Mouse (Mus musculus): ENCODE measurements at regions not wholly inside any gene's neighbourhood (a gene's known extent, or its start where the extent isn't known, plus 50 kb on each side); places are given as distances from the start of the nearest gene placed in this dataset.

DNA sequence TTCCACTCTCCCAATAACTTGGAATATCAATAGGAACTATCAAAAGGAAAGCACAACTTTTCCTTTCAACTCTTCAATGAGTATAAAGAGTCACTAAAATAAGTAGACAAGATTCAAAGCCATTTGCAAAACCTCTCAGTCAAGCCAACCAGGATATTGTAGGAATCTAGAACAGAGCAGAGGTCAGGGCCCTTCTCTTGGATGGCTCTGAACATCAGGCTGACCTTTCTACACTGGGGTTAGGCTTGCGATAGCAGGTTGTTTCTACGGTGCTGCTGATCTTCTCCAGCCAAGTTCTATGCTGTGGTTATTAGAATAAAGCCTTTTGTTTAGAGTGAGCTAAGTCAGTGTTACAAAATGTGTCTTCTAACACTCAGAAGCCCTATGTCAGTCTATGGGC, 658.6 kb downstream of the Ofcc1 start:
- H3K4me2 ChIP-seq (ENCODE audit: low read length): no peak overlapping the region
- H3K36me3 ChIP-seq (ENCODE audit: control insufficient read depth, insufficient read depth, low read length): no peaks in the 10 kb centered on the region
- ATAC-seq (replicated peaks; ENCODE audit: low FRiP score, low TSS enrichment, low read depth): no peak

GRCm38 (mm10) chr13:39691291-39692024, 669.8 kb downstream of the Ofcc1 start:
- 75% methylated on average over 3 of the region's 3 CpGs for WGBS
- no peaks in the 10 kb centered on the region for H3K36me3 ChIP-seq (ENCODE audit: control insufficient read depth, insufficient read depth, low read length)
- no peak overlapping the region for H3K4me2 ChIP-seq (ENCODE audit: low read length)
- no peak overlapping the region for H3K27ac ChIP-seq (ENCODE audit: low read depth)
- H3K9me3 ChIP-seq (ENCODE audit: control insufficient read depth, low read length): no peaks in the 10 kb centered on the region
- ATAC-seq (replicated peaks; ENCODE audit: low FRiP score, low TSS enrichment, low read depth) (no peak), DNase-seq (ENCODE audit: low spot score) (no peak)
- H3K9ac ChIP-seq (ENCODE audit: low read length): no peak overlapping the region
- H3K4me3 ChIP-seq (ENCODE audit: low read depth, low read length): no peak overlapping the region
- H3K4me1 ChIP-seq (replicated peaks; ENCODE audit: control insufficient read depth, insufficient read depth, low read length): no peaks in the 10 kb centered on the region
- no peaks in the 10 kb centered on the region for H3K27me3 ChIP-seq (replicated peaks; ENCODE audit: control insufficient read depth, insufficient read depth, low read length)

More for the DNA sequence above, 658.6 kb downstream of the Ofcc1 start:
- DNase-seq (ENCODE audit: low spot score): no peak
- no peak overlapping the region for H3K4me3 ChIP-seq (ENCODE audit: low read depth, low read length)
- H3K9ac ChIP-seq (ENCODE audit: low read length): no peak overlapping the region
- no peaks in the 10 kb centered on the region for H3K27me3 ChIP-seq (replicated peaks; ENCODE audit: control insufficient read depth, insufficient read depth, low read length)
- H3K27ac ChIP-seq (ENCODE audit: low read depth): no peak overlapping the region
- 68% methylated on average over 2 of the region's 2 CpGs for WGBS
- H3K9me3 ChIP-seq (ENCODE audit: control insufficient read depth, low read length): no peaks in the 10 kb centered on the region
- H3K4me1 ChIP-seq (replicated peaks; ENCODE audit: control insufficient read depth, insufficient read depth, low read length): no peaks in the 10 kb centered on the region

- no peak for DNase-seq (ENCODE audit: low spot score)
- Histone ChIP-seq H3K27me3 (replicated peaks; ENCODE audit: control insufficient read depth, insufficient read depth, low read length) (no peaks in the 10 kb centered on the region), H3K9ac (ENCODE audit: low read length) (no peak overlapping the region), H3K4me3 (ENCODE audit: low read depth, low read length) (no peak overlapping the region), H3K36me3 (ENCODE audit: control insufficient read depth, insufficient read depth, low read length) (no peaks in the 10 kb centered on the region), H3K9me3 (ENCODE audit: control insufficient read depth, low read length) (no peaks in the 10 kb centered on the region), H3K4me1 (replicated peaks; ENCODE audit: control insufficient read depth, insufficient read depth, low read length) (no peaks in the 10 kb centered on the region), H3K27ac (ENCODE audit: low read depth) (no peak overlapping the region), H3K4me2 (ENCODE audit: low read length) (no peak overlapping the region)
- no peak for ATAC-seq (replicated peaks; ENCODE audit: low FRiP score, low TSS enrichment, low read depth)
- 86% methylated on average over 1 of the region's 1 CpGs for WGBS
Observed at GRCm38 (mm10) chr13:39664548-39664947, 696.7 kb downstream of the Ofcc1 start.

DNA sequence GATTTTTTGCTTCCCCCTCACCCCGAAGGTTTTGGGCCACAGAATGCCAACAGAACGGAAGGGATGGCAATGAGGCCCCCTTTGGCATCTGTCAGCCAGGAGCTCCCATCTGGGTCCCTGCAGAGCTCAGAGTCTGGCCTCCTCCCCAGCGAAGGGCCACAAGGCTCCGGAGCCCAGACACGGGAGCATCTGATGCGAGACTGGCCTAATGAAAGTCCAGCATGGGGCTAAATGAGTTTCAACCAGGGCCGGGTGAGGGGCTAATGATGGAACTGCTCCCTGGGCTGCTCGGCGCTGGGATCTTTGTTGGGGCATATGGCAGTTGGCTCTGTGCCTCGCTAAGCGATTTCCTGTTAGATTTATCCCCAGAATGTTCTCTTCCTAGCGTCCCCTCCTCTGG, 688.8 kb upstream of the Slc35b3 start:
- ATAC-seq (replicated peaks; ENCODE audit: low FRiP score, low TSS enrichment, low read depth): no peak
- Histone ChIP-seq H3K9me3 (ENCODE audit: control insufficient read depth, low read length) (no peaks in the 10 kb centered on the region), H3K4me3 (ENCODE audit: low read depth, low read length) (no peak overlapping the region), H3K9ac (ENCODE audit: low read length) (no peak overlapping the region), H3K27ac (ENCODE audit: low read depth) (no peak overlapping the region), H3K4me1 (replicated peaks; ENCODE audit: control insufficient read depth, insufficient read depth, low read length) (no peaks in the 10 kb centered on the region), H3K27me3 (replicated peaks; ENCODE audit: control insufficient read depth, insufficient read depth, low read length) (no peaks in the 10 kb centered on the region; the same call in 1 of the 2 replicates), H3K4me2 (ENCODE audit: low read length) (no peak overlapping the region), H3K36me3 (ENCODE audit: control insufficient read depth, insufficient read depth, low read length) (no peaks in the 10 kb centered on the region)
- no peak for DNase-seq (ENCODE audit: low spot score)
- WGBS: 51% methylated on average over 12 of the region's 12 CpGs

GRCm38 (mm10) chr13:39647367-39647766, 686.7 kb upstream of the Slc35b3 start:
- H3K27me3 ChIP-seq (replicated peaks; ENCODE audit: control insufficient read depth, insufficient read depth, low read length): no peaks in the 10 kb centered on the region; the same call in 1 of the 2 replicates
- ATAC-seq (replicated peaks; ENCODE audit: low FRiP score, low TSS enrichment, low read depth) (no peak), DNase-seq (ENCODE audit: low spot score) (peak; percentile 73)
- H3K4me2 ChIP-seq (ENCODE audit: low read length): no peak overlapping the region
- no peaks in the 10 kb centered on the region for H3K9me3 ChIP-seq (ENCODE audit: control insufficient read depth, low read length)
- no peak overlapping the region for H3K27ac ChIP-seq (ENCODE audit: low read depth)
- no peak overlapping the region for H3K4me3 ChIP-seq (ENCODE audit: low read depth, low read length)
- 15% methylated on average over 9 of the region's 9 CpGs for whole genome bisulfite sequencing
- no peak overlapping the region for H3K9ac ChIP-seq (ENCODE audit: low read length)
- H3K36me3 ChIP-seq (ENCODE audit: control insufficient read depth, insufficient read depth, low read length): no peaks in the 10 kb centered on the region
- H3K4me1 ChIP-seq (replicated peaks; ENCODE audit: control insufficient read depth, insufficient read depth, low read length): no peaks in the 10 kb centered on the region

DNA sequence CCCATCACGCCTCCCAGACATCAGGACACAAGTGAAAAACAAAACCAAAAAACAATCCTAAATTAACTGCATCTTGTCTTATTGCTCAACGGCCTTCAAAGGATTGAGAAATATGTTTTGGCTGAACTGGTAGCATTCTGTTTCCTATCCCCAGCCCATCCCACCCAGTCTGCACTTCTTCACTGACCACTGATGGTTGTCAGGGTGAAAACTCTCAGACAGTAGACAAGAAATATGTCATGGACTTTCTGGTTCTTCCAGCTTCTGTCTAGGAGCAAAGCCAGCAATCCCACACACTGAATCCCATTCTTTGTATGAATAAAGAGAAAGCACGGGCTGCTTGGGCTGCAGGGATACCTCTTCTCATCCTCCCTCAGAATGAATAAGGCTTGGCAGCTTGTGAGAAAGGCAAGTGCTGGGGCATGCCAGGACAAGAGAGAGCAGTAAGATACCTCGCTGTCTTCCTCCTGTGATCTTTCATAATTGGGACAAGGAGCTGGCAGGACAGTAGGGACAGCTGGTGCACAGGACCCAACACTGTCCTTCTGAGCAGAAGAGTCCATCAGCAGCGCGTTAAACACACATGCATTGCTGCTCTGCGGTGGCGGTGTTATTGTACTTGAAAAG, 670.9 kb upstream of the Slc35b3 start:
- H3K9me3 ChIP-seq (ENCODE audit: control insufficient read depth, low read length): no peaks in the 10 kb centered on the region
- no peak overlapping the region for H3K4me3 ChIP-seq (ENCODE audit: low read depth, low read length)
- no peak overlapping the region for H3K4me2 ChIP-seq (ENCODE audit: low read length)
- ATAC-seq (replicated peaks; ENCODE audit: low FRiP score, low TSS enrichment, low read depth): no peak
- H3K9ac ChIP-seq (ENCODE audit: low read length): no peak overlapping the region
- WGBS: 76% methylated on average over 8 of the region's 8 CpGs
- no peaks in the 10 kb centered on the region for H3K4me1 ChIP-seq (replicated peaks; ENCODE audit: control insufficient read depth, insufficient read depth, low read length)
- H3K27ac ChIP-seq (ENCODE audit: low read depth): no peak overlapping the region
- no peaks in the 10 kb centered on the region for H3K27me3 ChIP-seq (replicated peaks; ENCODE audit: control insufficient read depth, insufficient read depth, low read length)
- no peak for DNase-seq (ENCODE audit: low spot score)
- H3K36me3 ChIP-seq (ENCODE audit: control insufficient read depth, insufficient read depth, low read length): no peaks in the 10 kb centered on the region
